Mouse (Mus musculus): ENCODE results near the gene Slc9a8. TPM values are rescaled to one million over a fixed set of nuclear protein-coding genes. Genes with fewer than 3 reads are reported as not detected.
"Not testable (repeated sequence)": the region's sequence is repeated elsewhere in the genome, so short reads cannot be mapped to it uniquely, and the experiment has no call there.

Slc9a8 gene
- total and polyA plus RNA-seq, 2 experiments from 2014 or later: 17.9 to 43.1 TPM

- Histone ChIP-seq H3K27me3 (ENCODE audit: insufficient read depth, low read length) (no peaks in the 10 kb centered on the region), H3K27ac (no peak overlapping the region), H3K36me3 (ENCODE audit: insufficient read depth, low read length) (no peaks in the 10 kb centered on the region), H3K9ac (replicated peaks; ENCODE audit: low read length) (no peak overlapping the region), H3K9me3 (ENCODE audit: low read length) (no peaks in the 10 kb centered on the region), H3K4me1 (ENCODE audit: insufficient read depth, low read length) (no peaks in the 10 kb centered on the region), H3K4me3 (ENCODE audit: low read length) (no peak overlapping the region), H3K4me2 (ENCODE audit: low read depth, low read length) (no peak overlapping the region)
- DNase-seq (ENCODE audit: low spot score) (no peak), ATAC-seq (no peak)
- WGBS: 69% methylated on average over 6 of the region's 6 CpGs
- TF ChIP-seq CTCF (IDR thresholded peaks at IDR 0.05; ENCODE audit: low read depth): no peak
These were observed 34.5 kb upstream of the Slc9a8 start for GRCm38 (mm10) chr2:167386998-167387397.

- Histone ChIP-seq H3K27ac (no peak overlapping the region), H3K27me3 (ENCODE audit: insufficient read depth, low read length) (no peaks in the 10 kb centered on the region), H3K9me3 (ENCODE audit: low read length) (no peaks in the 10 kb centered on the region), H3K36me3 (ENCODE audit: insufficient read depth, low read length) (no peaks in the 10 kb centered on the region), H3K4me1 (ENCODE audit: insufficient read depth, low read length) (no peaks in the 10 kb centered on the region), H3K9ac (replicated peaks; ENCODE audit: low read length) (no peak overlapping the region), H3K4me2 (ENCODE audit: low read depth, low read length) (no peak overlapping the region), H3K4me3 (ENCODE audit: low read length) (no peak overlapping the region)
- TF ChIP-seq CTCF (IDR thresholded peaks at IDR 0.05; ENCODE audit: low read depth): no peak
- WGBS: 82% methylated on average over 7 of the region's 7 CpGs
- no peak for DNase-seq (ENCODE audit: low spot score)
- ATAC-seq: no peak
These were observed 27.1 kb upstream of the Slc9a8 start for GRCm38 (mm10) chr2:167394426-167394825.

GRCm38 (mm10) chr2:167396420-167396819, 25.1 kb upstream of the Slc9a8 start:
- H3K36me3 ChIP-seq (ENCODE audit: insufficient read depth, low read length); ATAC-seq; H3K9ac ChIP-seq (replicated peaks; ENCODE audit: low read length); H3K27me3 ChIP-seq (ENCODE audit: insufficient read depth, low read length); H3K4me2 ChIP-seq (ENCODE audit: low read depth, low read length); H3K27ac ChIP-seq; H3K4me1 ChIP-seq (ENCODE audit: insufficient read depth, low read length); H3K4me3 ChIP-seq (ENCODE audit: low read length); H3K9me3 ChIP-seq (ENCODE audit: low read length); DNase-seq (ENCODE audit: low spot score): not testable (repeated sequence)
- WGBS: 93% methylated on average over 9 of the region's 9 CpGs

GRCm38 (mm10) chr2:167399012-167399411, 22.5 kb upstream of the Slc9a8 start:
- Histone ChIP-seq H3K9me3 (ENCODE audit: low read length) (no peaks in the 10 kb centered on the region), H3K36me3 (ENCODE audit: insufficient read depth, low read length) (no peaks in the 10 kb centered on the region), H3K27me3 (ENCODE audit: insufficient read depth, low read length) (no peaks in the 10 kb centered on the region), H3K4me3 (ENCODE audit: low read length) (no peak overlapping the region), H3K27ac (no peak overlapping the region), H3K4me2 (ENCODE audit: low read depth, low read length) (no peak overlapping the region), H3K4me1 (ENCODE audit: insufficient read depth, low read length) (no peaks in the 10 kb centered on the region), H3K9ac (replicated peaks; ENCODE audit: low read length) (no peak overlapping the region)
- no peak for TF ChIP-seq CTCF (IDR thresholded peaks at IDR 0.05; ENCODE audit: low read depth)
- WGBS: 64% methylated on average over 4 of the region's 4 CpGs
- ATAC-seq (no peak), DNase-seq (ENCODE audit: low spot score) (no peak)

- Histone ChIP-seq H3K4me3 (ENCODE audit: low read length) (no peak overlapping the region), H3K36me3 (ENCODE audit: insufficient read depth, low read length) (no peaks in the 10 kb centered on the region), H3K4me2 (ENCODE audit: low read depth, low read length) (no peak overlapping the region), H3K27ac (no peak overlapping the region), H3K9ac (replicated peaks; ENCODE audit: low read length) (no peak overlapping the region), H3K4me1 (ENCODE audit: insufficient read depth, low read length) (no peaks in the 10 kb centered on the region), H3K9me3 (ENCODE audit: low read length) (no peaks in the 10 kb centered on the region), H3K27me3 (ENCODE audit: insufficient read depth, low read length) (no peaks in the 10 kb centered on the region)
- no peak for TF ChIP-seq CTCF (IDR thresholded peaks at IDR 0.05; ENCODE audit: low read depth)
- whole genome bisulfite sequencing: 88% methylated on average over 7 of the region's 7 CpGs
- no peak for ATAC-seq
- no peak for DNase-seq (ENCODE audit: low spot score)
These were observed 21.9 kb upstream of the Slc9a8 start for GRCm38 (mm10) chr2:167399646-167400045.

- ATAC-seq: no peak
- H3K9me3 ChIP-seq (ENCODE audit: low read length): no peaks in the 10 kb centered on the region
- DNase-seq (ENCODE audit: low spot score): no peak
- no peak overlapping the region for H3K27ac ChIP-seq
- 70% methylated on average over 7 of the region's 7 CpGs for WGBS
- H3K27me3 ChIP-seq (ENCODE audit: insufficient read depth, low read length): no peaks in the 10 kb centered on the region
- no peak overlapping the region for H3K4me2 ChIP-seq (ENCODE audit: low read depth, low read length)
- no peak overlapping the region for H3K4me3 ChIP-seq (ENCODE audit: low read length)
- no peaks in the 10 kb centered on the region for H3K36me3 ChIP-seq (ENCODE audit: insufficient read depth, low read length)
- no peak for TF ChIP-seq CTCF (IDR thresholded peaks at IDR 0.05; ENCODE audit: low read depth)
- no peaks in the 10 kb centered on the region for H3K4me1 ChIP-seq (ENCODE audit: insufficient read depth, low read length)
- H3K9ac ChIP-seq (replicated peaks; ENCODE audit: low read length): no peak overlapping the region
These were observed 18.4 kb upstream of the Slc9a8 start for GRCm38 (mm10) chr2:167403085-167403484.

- H3K36me3 ChIP-seq (ENCODE audit: insufficient read depth, low read length): no peaks in the 10 kb centered on the region
- no peak for TF ChIP-seq CTCF (IDR thresholded peaks at IDR 0.05; ENCODE audit: low read depth)
- H3K4me1 ChIP-seq (ENCODE audit: insufficient read depth, low read length): no peaks in the 10 kb centered on the region
- 79% methylated on average over 20 of the region's 20 CpGs for WGBS
- H3K27me3 ChIP-seq (ENCODE audit: insufficient read depth, low read length): no peaks in the 10 kb centered on the region
- no peak overlapping the region for H3K4me3 ChIP-seq (ENCODE audit: low read length)
- H3K9me3 ChIP-seq (ENCODE audit: low read length): no peaks in the 10 kb centered on the region
- DNase-seq (ENCODE audit: low spot score) (no peak), ATAC-seq (no peak)
- no peak overlapping the region for H3K27ac ChIP-seq
- H3K9ac ChIP-seq (replicated peaks; ENCODE audit: low read length): no peak overlapping the region
- no peak overlapping the region for H3K4me2 ChIP-seq (ENCODE audit: low read depth, low read length)
These were observed 16.2 kb upstream of the Slc9a8 start for GRCm38 (mm10) chr2:167405101-167405880.

Measured in hindbrain, postnatal 0 days (tissue).